Mouse (Mus musculus): ENCODE measurements around the gene Hectd2.

- TF ChIP-seq MYOD1 (IDR thresholded peaks at IDR 0.05; ENCODE audit: control insufficient read depth, insufficient read length, low read depth) (no peak), FOSL1 (IDR thresholded peaks at IDR 0.05; ENCODE audit: insufficient read depth, low read length, poor library complexity, severe bottlenecking) (no peak), CTCF (IDR thresholded peaks at IDR 0.05; ENCODE audit: control insufficient read depth, insufficient read depth, insufficient read length) (no peak), MAX (IDR thresholded peaks at IDR 0.05) (no peak), CEBPB (IDR thresholded peaks at IDR 0.05; ENCODE audit: low read depth) (no peak)
Measured at GRCm38 (mm10) chr19:36554785-36555595, 551 bp downstream of the Hectd2 start.

All from C2C12 (cell line).